Mouse (Mus musculus): Measurements from ENCODE around the gene Cep89.

- TF ChIP-seq CTCF (IDR thresholded peaks at IDR 0.05; ENCODE audit: borderline replicate concordance, insufficient read depth, low read depth, low read length) (0 out of 2 replicates have a peak, but pooled peaks have one; percentile 15), POLR2A (IDR thresholded peaks at IDR 0.05; ENCODE audit: borderline replicate concordance, insufficient read depth, low read length) (no peak)
Measured at GRCm38 (mm10) chr7:35386525-35386952, 10.3 kb upstream of the Cep89 start.
